Comparison of ENCODE assay signal across 8 mouse cellular contexts in genomic region chr6:122391725-122392667, GRCm38 (mm10). TPM values are rescaled to one million over a fixed set of nuclear protein-coding genes. Genes with fewer than 3 reads are reported as not detected.
A peak's percentile ranks its signal among the peaks of the same experiment; 100 is the strongest.
DNase-seq lines count a peak whose midpoint lies in the region; ATAC-seq and TF ChIP-seq lines count a peak whose summit lies in the region.

No protein-coding gene starts in this region.

- no peak overlapping the region for H3K4me3 ChIP-seq in lung, adult 2 months (replicated peaks; ENCODE audit: extremely low read depth, low read depth, low read length)

- H3K4me1 ChIP-seq in lung, adult 2 months (ENCODE audit: control insufficient read depth, insufficient read depth, low read length) = no peaks in the 10 kb centered on the region

- TF ChIP-seq POLR2A in lung, adult 2 months (IDR thresholded peaks at IDR 0.05; ENCODE audit: borderline replicate concordance, extremely low read depth, low read depth, low read length) = no peak

- TF ChIP-seq CTCF in lung, adult 2 months (IDR thresholded peaks at IDR 0.05; ENCODE audit: insufficient read depth, low read length) = peak; percentile 71

- peak; percentile 52 for DNase-seq in Muller cell, postnatal 12 days (ENCODE audit: inconsistent ontology term)
- DNase-seq in cerebellum, adult 9-10 months = peak; percentile 44
- DNase-seq in forelimb bud, embryonic 11.5 days (ENCODE audit: low read depth, low spot score) = peak; percentile 85
- DNase-seq in layer of hippocampus, adult 8-10 months (ENCODE audit: low spot score in 2 of 2) = peak; percentile 61 to 82
- peak; percentile 51 for DNase-seq in lung, adult 2 months
- DNase-seq in ovary, adult 18-20 months (ENCODE audit: low spot score) = peak; percentile 40
- peak; percentile 58 for DNase-seq in thymus, postnatal 0 days (ENCODE audit: low spot score)

- 29% methylated on average over 29 of the region's 29 CpGs for WGBS in lung, adult 2 months

- ATAC-seq in hematopoietic stem cell, adult 5-6 weeks (replicated peaks in 1 of 2; ENCODE audit: insufficient read depth in 1 of 2, low FRiP score in 2 of 2, low TSS enrichment in 1 of 2, low read depth in 1 of 2, poor library complexity in 2 of 2, severe bottlenecking in 2 of 2) = peak; percentile 73 to 80

RNA-seq across cellular contexts. Expression of gene Phc1, which starts 51.6 kb away (rescaled TPM):
- total RNA-seq in hematopoietic stem cell, adult 5-6 weeks (2017) = 19.4 and 23.6 TPM in 2 replicates
- total RNA-seq in layer of hippocampus, adult 8-10 months (2022) = 10 to 100 TPM; 48.8 to 66.7 (median 61.3) TPM
- 37.6 and 45.1 TPM in 2 replicates for polyA plus RNA-seq in lung, adult 2 months (2012; rRNA removed)
- 10.0 and 10.1 TPM in 2 replicates for polyA plus RNA-seq in thymus, postnatal 0 days (2015; fragmentation: Nextera tagmentation; extraction: Ambion mirVana)
